Mouse (Mus musculus) heart, postnatal 4 days (tissue): ENCODE measurements around the gene 2310057M21Rik. TPM values are rescaled to one million over a fixed set of nuclear protein-coding genes. Genes with fewer than 3 reads are reported as not detected.

ENCODE experiments used
- DNase-seq: peaks from one replicate; pipeline ENCODE4 v3.0.0; 2021
- total RNA-seq, 2 experiments: library from RNA; stranded (reverse); gene quantifications; 2 replicates each; pipeline ENCODE4 v1.2.3; 2021

The 2310057M21Rik gene
- total RNA-seq, 2 experiments from 2014 or later = 17.7 to 19.4 TPM

GRCm38 (mm10) chr7:131318340-131318739 is 44.2 kb downstream of the 2310057M21Rik start:
- DNase-seq = no peak

GRCm38 (mm10) chr7:131317587-131317986 is 45.0 kb downstream of the 2310057M21Rik start:
- DNase-seq = no peak

GRCm38 (mm10) chr7:131314493-131314892 is 48.1 kb downstream of the 2310057M21Rik start:
- DNase-seq = no peak

GRCm38 (mm10) chr7:131306733-131307132 is 55.8 kb downstream of the 2310057M21Rik start:
- no peak for DNase-seq

GRCm38 (mm10) chr7:131303340-131303739 is 59.2 kb downstream of the 2310057M21Rik start:
- no peak for DNase-seq

GRCm38 (mm10) chr7:131297151-131297550 is 65.4 kb downstream of the 2310057M21Rik start:
- DNase-seq = no peak

Other genes starting within 250 kb of the 2310057M21Rik start
- gene 4933402N03Rik, start 216.4 kb downstream of the 2310057M21Rik start, total RNA-seq = not detected
- gene 5430419D17Rik, start 188.4 kb downstream of the 2310057M21Rik start, total RNA-seq = 10 to 100 TPM in 1 of 2 experiments, 1 to 10 TPM in 1; 9.2 to 11.3 TPM
- gene Cuzd1, start 40.5 kb downstream of the 2310057M21Rik start, total RNA-seq = under 1 TPM; 0.38 to 0.41 TPM
- not detected for gene Fam24b, start 33.2 kb downstream of the 2310057M21Rik start, total RNA-seq
- not detected for gene Fam24a, start 28.9 kb downstream of the 2310057M21Rik start, total RNA-seq
- gene Pstk, start 8.4 kb upstream of the 2310057M21Rik start, total RNA-seq = 10 to 100 TPM; 59.7 to 61.8 TPM
- 10 to 100 TPM; 28.8 to 31.1 TPM for gene Ikzf5, start 47.8 kb upstream of the 2310057M21Rik start, total RNA-seq
- gene Acadsb, start 47.8 kb upstream of the 2310057M21Rik start, total RNA-seq = 10 to 100 TPM; 62.5 to 67.0 TPM
- not detected for gene Hmx3, start 180.1 kb upstream of the 2310057M21Rik start, total RNA-seq
- gene Hmx2, start 186.0 kb upstream of the 2310057M21Rik start, total RNA-seq = not detected
- 10 to 100 TPM; 68.6 to 70.0 TPM for gene Bub3, start 197.5 kb upstream of the 2310057M21Rik start, total RNA-seq